Mouse (Mus musculus) G1E (cell line): ENCODE measurements around the gene Trim45. TPM values are rescaled to one million over a fixed set of nuclear protein-coding genes. Genes with fewer than 3 reads are reported as not detected.

Experiments used
- ATAC-seq: 2 replicates; pipeline ENCODE4 v1.8.0; 2016; ENCODE audit warnings: mild to moderate bottlenecking; ENCODE audit not compliant: insufficient number of reproducible peaks, poor library complexity, low FRiP score, severe bottlenecking; ENCODE audit errors: extremely low read depth
- DNase-seq: peaks from one replicate; pipeline ENCODE4 v3.0.0; 2012; ENCODE audit warnings: low spot score
- H3K27me3 ChIP-seq: 2 replicates; pipeline ENCODE4 v1.6.1; 2012; ENCODE audit warnings: mild to moderate bottlenecking, low read length, inconsistent platforms; ENCODE audit not compliant: insufficient read depth
- H3K36me3 ChIP-seq: replicated peaks from 2 replicates; pipeline ENCODE3; 2012; ENCODE audit warnings: mild to moderate bottlenecking, inconsistent platforms
- H3K4me1 ChIP-seq: 2 replicates; pipeline ENCODE4 v1.6.1; 2012; ENCODE audit warnings: low read depth, low read length, inconsistent platforms, mixed read lengths; ENCODE audit not compliant: insufficient read depth
- H3K4me3 ChIP-seq: 2 replicates; pipeline ENCODE4 v1.5.1; 2012; ENCODE audit warnings: low read depth, mild to moderate bottlenecking, inconsistent platforms, low read length, moderate library complexity, mixed read lengths
- H3K9me3 ChIP-seq: replicated peaks from 2 replicates; pipeline ENCODE4 v1.6.1; 2012; ENCODE audit warnings: inconsistent platforms
- CTCF ChIP-seq: IDR thresholded peaks from 2 replicates; pipeline ENCODE4 v1.5.1; 2012; ENCODE audit warnings: low read depth, low read length, inconsistent platforms, mixed read lengths
- GATA1 ChIP-seq: IDR thresholded peaks from 2 replicates; pipeline ENCODE4 v1.6.1; 2012; ENCODE audit warnings: borderline replicate concordance, low read length, inconsistent platforms, mixed read lengths
- GATA2 ChIP-seq: IDR thresholded peaks from 2 replicates; pipeline ENCODE4 v1.6.1; 2012; ENCODE audit warnings: low read depth, low read length, inconsistent platforms, borderline replicate concordance
- POLR2AphosphoS5 ChIP-seq: IDR thresholded peaks from 2 replicates; pipeline ENCODE4 v1.6.1; 2012; ENCODE audit warnings: low read depth, low read length, inconsistent platforms; ENCODE audit not compliant: insufficient replicate concordance
- TAL1 ChIP-seq: conservative IDR thresholded peaks from 2 replicates; pipeline ENCODE4 v1.6.1; 2012; ENCODE audit warnings: low read depth, low read length, inconsistent platforms, mixed read lengths
- polyA plus RNA-seq: library from polyadenylated mRNA; stranded (reverse); fragments of >175 nt; gene quantifications from 2 replicates; pipeline ENCODE4 v1.2.3, GENCODE M21; 2012
- total RNA-seq, 2 experiments: library from RNA; stranded (forward) in 1 of 2; stranded (reverse) in 1 of 2; fragments of 200-1000 nt in 1 of 2; fragments of >200 nt in 1 of 2; fragmentation: Nextera tagmentation in 1 of 2; gene quantifications; 2 replicates each; pipeline ENCODE4 v1.2.3; 2014 to 2017

Trim45 gene
- total and polyA plus RNA-seq, 3 experiments = 0.67 to 3.0 (median 1.1) TPM

DNA sequence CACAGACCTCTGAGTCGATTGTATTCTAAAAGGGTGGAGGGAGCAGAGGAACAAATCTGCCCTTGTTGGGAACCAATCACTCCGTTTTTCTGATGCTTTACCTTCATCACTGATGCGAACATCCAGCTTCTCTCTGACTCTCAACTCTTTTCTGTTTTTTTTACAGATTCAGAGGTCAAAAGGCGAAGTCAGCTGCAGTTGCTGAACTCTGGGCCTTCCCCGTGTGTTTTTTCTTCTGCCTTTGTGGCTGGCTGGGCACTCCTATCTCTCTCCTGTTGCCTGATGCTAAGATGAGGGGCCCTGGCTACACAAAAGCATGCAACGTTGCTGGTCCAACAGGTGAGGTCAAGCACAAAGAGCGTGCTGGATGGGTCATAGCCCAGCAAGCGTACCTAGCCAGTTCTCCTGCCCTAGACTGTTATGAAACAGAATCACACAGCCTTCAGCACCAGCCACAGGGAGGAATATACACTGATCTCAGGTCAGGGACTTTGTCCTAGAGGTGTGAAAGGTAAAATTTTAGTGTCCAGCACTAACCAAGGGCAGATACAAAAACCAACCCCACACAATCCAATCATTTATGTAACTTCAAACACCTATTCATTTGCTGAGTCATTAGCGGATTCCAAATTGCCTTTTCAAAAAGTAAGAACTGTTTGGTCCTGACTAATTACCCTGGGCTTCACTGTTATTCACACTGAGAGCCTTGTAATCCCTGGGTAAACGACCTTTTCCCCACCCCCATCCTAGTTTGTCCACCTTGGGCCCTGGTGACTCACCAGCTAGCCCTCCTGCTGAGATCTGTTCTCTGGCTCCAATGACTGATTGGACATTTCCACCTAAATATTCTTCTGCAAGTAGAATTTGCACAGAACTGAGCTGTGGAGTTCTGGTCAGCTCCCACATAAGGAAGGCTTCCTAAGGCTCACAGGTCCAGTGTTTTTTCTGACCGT, 29.3 kb upstream of the Trim45 start:
- Histone ChIP-seq H3K27me3 (peaks cover 10% of the 10 kb centered on the region), H3K36me3 (no peaks in the 10 kb centered on the region), H3K9me3 (no peaks in the 10 kb centered on the region), H3K4me3 (no peak overlapping the region), H3K4me1 (no peaks in the 10 kb centered on the region)
- ATAC-seq (no peak), DNase-seq (no peak)
- TF ChIP-seq CTCF (no peak), TAL1 (no peak), GATA2 (no peak)

DNA sequence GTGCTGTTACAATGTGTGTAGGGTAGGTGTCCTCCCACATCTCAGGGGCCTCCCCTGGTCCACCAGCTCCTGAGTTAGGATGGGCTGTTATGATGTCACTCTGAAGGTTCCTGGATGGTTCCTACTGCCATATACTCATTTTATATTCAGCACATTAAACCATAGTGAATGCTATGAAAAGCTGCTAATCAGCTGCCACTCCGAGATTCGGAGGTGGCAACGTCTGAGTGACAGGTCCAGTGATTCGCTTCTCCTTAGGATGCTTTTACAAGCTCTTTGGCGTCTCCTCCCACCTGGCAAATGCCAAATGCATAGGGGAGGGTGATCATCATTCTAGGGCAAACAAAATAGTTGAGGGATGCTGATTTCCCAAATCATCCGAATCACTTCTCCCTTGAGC, 26.5 kb upstream of the Trim45 start:
- TF ChIP-seq TAL1 (no peak), CTCF (no peak), GATA2 (no peak)
- DNase-seq = no peak
- Histone ChIP-seq H3K36me3 (no peaks in the 10 kb centered on the region), H3K4me1 (no peaks in the 10 kb centered on the region), H3K9me3 (no peaks in the 10 kb centered on the region), H3K4me3 (no peak overlapping the region), H3K27me3 (peaks cover 7% of the 10 kb centered on the region)
- no peak for ATAC-seq

DNA sequence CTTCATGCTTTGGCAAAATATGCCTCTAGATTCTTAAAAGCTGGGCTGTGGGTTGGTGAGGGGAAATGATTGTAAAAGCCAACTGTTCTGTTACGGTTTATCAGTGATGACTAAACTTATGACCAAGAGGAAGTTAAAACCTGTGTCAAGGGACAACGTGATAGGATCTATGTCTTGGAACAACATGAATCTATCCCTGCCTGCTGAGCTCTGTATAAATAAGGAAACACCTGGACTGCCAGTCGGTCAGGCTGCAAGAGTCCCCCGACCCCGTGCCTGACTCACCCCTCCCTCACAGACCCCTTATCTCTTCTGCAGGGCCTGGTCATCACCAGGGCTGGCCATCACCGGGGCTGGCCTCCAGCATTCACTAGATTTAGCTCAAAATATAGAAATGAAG, 15.9 kb upstream of the Trim45 start:
- DNase-seq (no peak), ATAC-seq (no peak; the same call in 1 of the 2 replicates)
- TF ChIP-seq GATA2 (no peak), TAL1 (no peak), POLR2AphosphoS5 (no peak), GATA1 (no peak), CTCF (no peak)
- Histone ChIP-seq H3K4me3 (no peak overlapping the region), H3K27me3 (peaks cover 20% of the 10 kb centered on the region), H3K36me3 (no peaks in the 10 kb centered on the region), H3K9me3 (no peaks in the 10 kb centered on the region), H3K4me1 (peaks cover 3% of the 10 kb centered on the region; the same call in 1 of the 2 replicates)

DNA sequence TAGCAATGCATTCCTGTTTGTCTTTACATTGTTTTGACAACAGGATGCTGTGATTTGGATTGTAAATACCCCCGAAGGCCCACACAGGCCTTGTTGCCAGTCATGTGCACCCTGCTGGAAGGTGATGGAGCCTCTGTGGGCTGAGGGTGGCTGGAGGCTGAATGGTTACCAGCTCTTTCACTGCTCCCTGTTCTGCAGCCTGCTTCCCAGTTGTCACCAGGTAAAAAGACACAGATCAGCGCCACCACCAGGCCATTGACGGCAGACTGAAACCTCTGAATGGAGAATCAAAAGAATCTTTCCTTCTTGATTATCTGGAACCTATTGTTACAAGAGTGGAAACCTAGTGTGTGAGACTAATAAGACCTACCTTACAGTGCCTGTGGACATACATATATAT, 15.1 kb upstream of the Trim45 start:
- no peak for TF ChIP-seq CTCF
- TF ChIP-seq GATA2 = no peak
- no peak for TF ChIP-seq POLR2AphosphoS5
- no peak for TF ChIP-seq TAL1
- TF ChIP-seq GATA1 = no peak
- Histone ChIP-seq H3K36me3 (no peaks in the 10 kb centered on the region), H3K9me3 (no peaks in the 10 kb centered on the region), H3K4me1 (peaks cover 3% of the 10 kb centered on the region; the same call in 1 of the 2 replicates), H3K4me3 (no peak overlapping the region), H3K27me3 (peaks cover 22% of the 10 kb centered on the region)
- DNase-seq = no peak
- ATAC-seq = no peak

DNA sequence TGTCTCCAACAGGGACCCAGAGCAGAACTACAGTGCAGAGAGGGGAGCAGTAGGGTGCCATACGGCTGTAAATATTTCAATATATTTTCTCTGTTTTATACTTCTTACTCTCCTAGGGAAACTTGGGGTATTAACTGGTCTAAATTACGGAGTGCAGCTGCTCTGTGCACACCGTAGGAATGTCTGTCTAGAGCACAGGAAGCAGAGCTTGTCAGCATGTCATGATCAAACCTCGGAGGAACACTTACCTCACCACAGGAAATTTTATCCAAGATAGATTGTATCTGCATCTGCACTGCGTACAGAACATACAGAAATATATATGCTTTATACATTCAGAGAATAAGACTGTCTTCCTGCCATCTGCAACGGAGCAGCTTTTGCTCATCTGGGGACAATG, 13.4 kb upstream of the Trim45 start:
- no peaks in the 10 kb centered on the region for H3K9me3 ChIP-seq
- H3K36me3 ChIP-seq = no peaks in the 10 kb centered on the region
- no peak for DNase-seq
- no peak for ATAC-seq
- TF ChIP-seq GATA1 (no peak), POLR2AphosphoS5 (no peak), TAL1 (no peak), GATA2 (no peak), CTCF (no peak)
- no peak overlapping the region for H3K4me3 ChIP-seq
- peaks cover 3% of the 10 kb centered on the region; the same call in 1 of the 2 replicates for H3K4me1 ChIP-seq
- peaks cover 25% of the 10 kb centered on the region for H3K27me3 ChIP-seq

DNA sequence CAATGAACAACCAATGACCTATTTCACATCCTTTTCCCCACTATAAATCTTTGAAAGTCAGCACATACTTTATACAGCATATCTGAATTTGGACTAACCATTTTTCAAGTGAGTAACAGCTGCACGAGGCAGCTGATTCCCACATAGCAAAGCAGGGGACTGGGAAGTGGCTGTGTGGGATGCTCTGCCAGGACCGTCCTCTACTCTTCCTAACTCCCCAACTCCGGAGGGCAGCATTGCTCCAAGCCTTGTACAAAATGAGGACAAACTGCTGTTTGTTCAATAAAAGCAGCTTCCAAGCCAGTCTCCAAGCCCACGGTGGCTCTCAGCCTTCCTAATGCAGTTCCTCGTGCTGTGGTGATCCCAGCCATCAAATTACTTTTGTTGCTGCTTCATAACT, 11.4 kb upstream of the Trim45 start:
- ATAC-seq = no peak
- DNase-seq = no peak
- Histone ChIP-seq H3K36me3 (no peaks in the 10 kb centered on the region), H3K4me3 (no peak overlapping the region), H3K9me3 (no peaks in the 10 kb centered on the region), H3K27me3 (peaks cover 24% of the 10 kb centered on the region), H3K4me1 (peaks cover 3% of the 10 kb centered on the region; the same call in 1 of the 2 replicates)
- TF ChIP-seq POLR2AphosphoS5 (no peak), CTCF (no peak), GATA2 (no peak), TAL1 (no peak), GATA1 (no peak)
